Mouse (Mus musculus) neural tube, postnatal 0 days (tissue): ENCODE data around the gene Smu1. TPM values are rescaled to one million over a fixed set of nuclear protein-coding genes. Genes with fewer than 3 reads are reported as not detected.

Source experiments
- microRNA counts: library from miRNA; unstranded; fragments of <30 nt; microRNA quantifications from one replicate; lab custom pipeline; 2015
- microRNA-seq: library from miRNA; unstranded; fragments of <30 nt; microRNA quantifications from one replicate; pipeline ENCODE4, GENCODE M21; 2016
- polyA plus RNA-seq: library from polyadenylated mRNA; unstranded; fragments of >200 nt; fragmentation: Nextera tagmentation; extraction: Ambion mirVana; gene quantifications from 2 replicates; pipeline ENCODE4 v1.2.1, GENCODE M21; 2015

Gene Smu1
- polyA plus RNA-seq = 88.7 and 90.5 TPM in 2 replicates

GRCm38 (mm10) chr4:40757780-40758420 is at the start of gene Smu1:
TSS of gene Smu1 (minus strand) at chr4:40757923.

GRCm38 (mm10) chr4:40722011-40722666 is 35.6 kb downstream of the Smu1 start, which contains the start of gene Dnaja1:
TSS of gene Dnaja1 (plus strand) at chr4:40722150.

GRCm38 (mm10) chr4:40702797-40703709 is 54.7 kb downstream of the Smu1 start, which contains the start of gene Aptx:
TSS of gene Aptx (minus strand) at chr4:40703194.

MicroRNAs encoded within 50 kb of the gene (microRNA counts, 519-probe panel; counts per million panel counts)
- microRNA mmu-miR-207 (lab: Ali Mortazavi, UCI) = 40.5 counts per million

Small RNAs within 50 kb of the gene (microRNA-seq; reads per million reads assigned to microRNA genes)
- gene Mir207 = not detected

Other genes with a start within 250 kb of the Smu1 start
- 33.6 and 38.3 TPM in 2 replicates for gene Aptx, start 54.7 kb downstream of the Smu1 start, polyA plus RNA-seq
- 563 and 606 TPM in 2 replicates for gene Dnaja1, start 35.8 kb downstream of the Smu1 start, polyA plus RNA-seq
- 6.8 and 7.7 TPM in 2 replicates for gene B4galt1, start 96.1 kb upstream of the Smu1 start, polyA plus RNA-seq
- gene Spink4, start 162.1 kb upstream of the Smu1 start, polyA plus RNA-seq = not detected in 2 replicates
- 203 and 219 TPM in 2 replicates for gene Bag1, start 190.4 kb upstream of the Smu1 start, polyA plus RNA-seq
- gene Chmp5, start 190.5 kb upstream of the Smu1 start, polyA plus RNA-seq = 129 and 135 TPM in 2 replicates
- 58.4 and 60.5 TPM in 2 replicates for gene Nfx1, start 213.0 kb upstream of the Smu1 start, polyA plus RNA-seq